Mouse (Mus musculus): ENCODE results near the gene Ano10. TPM values are rescaled to one million over a fixed set of nuclear protein-coding genes. Genes with fewer than 3 reads are reported as not detected.

The Ano10 gene
- polyA plus RNA-seq, 1 experiment = 3.2 TPM

DNA sequence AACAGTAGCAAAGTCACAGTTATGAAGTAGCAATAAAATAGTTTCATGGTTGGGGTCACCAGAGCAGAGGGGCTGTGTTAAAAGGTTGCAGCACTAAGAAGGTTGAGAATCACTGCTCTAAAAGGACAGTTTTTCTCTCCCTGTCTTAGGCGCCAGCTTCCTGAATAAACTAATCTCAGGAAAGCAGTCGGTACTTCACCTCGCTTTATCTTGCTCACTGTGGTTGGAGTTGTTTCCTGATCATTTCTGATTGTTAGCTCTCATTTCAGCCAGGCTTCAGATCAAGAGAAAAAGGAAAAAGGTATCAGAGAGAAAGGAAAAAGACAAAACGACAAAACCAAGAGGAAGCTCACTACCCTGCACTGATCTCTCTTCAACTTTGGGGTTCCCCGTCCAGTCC is 1.9 kb upstream of the Ano10 start:
- H3K36me3 ChIP-seq (replicated peaks; ENCODE audit: low read length) = no peaks in the 10 kb centered on the region
- H3K4me3 ChIP-seq (replicated peaks) = no peak overlapping the region
- H3K27me3 ChIP-seq (replicated peaks) = peaks cover 41% of the 10 kb centered on the region
- H3K9me3 ChIP-seq = no peaks in the 10 kb centered on the region
- no peak for TF ChIP-seq FLI1 (IDR thresholded peaks at IDR 0.05; ENCODE audit: low read length)
- H3K4me1 ChIP-seq = peaks cover 20% of the 10 kb centered on the region

DNA sequence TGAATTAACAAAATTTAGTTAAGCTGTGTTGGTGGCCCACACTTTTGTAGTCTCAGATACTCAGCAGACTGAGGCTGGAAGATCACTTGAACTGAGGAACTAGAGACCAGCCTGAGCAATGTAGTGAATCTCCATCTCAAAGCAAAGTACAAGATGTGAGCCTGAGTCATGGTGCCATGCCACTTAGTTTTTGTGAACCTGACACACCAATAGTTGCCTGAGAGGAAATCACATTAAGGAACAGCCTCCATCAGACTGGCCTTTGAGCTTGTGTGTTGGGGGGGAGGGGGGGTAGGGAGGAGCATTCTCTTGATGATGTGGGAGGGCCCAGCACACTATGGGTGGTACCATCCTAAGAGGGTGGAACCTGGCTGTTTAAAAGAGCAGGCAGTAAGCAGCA is 1.2 kb upstream of the Ano10 start:
- Histone ChIP-seq H3K4me3 (replicated peaks) (no peak overlapping the region), H3K36me3 (replicated peaks; ENCODE audit: low read length) (no peaks in the 10 kb centered on the region), H3K4me1 (peaks cover 20% of the 10 kb centered on the region), H3K9me3 (no peaks in the 10 kb centered on the region), H3K27me3 (replicated peaks) (peaks cover 48% of the 10 kb centered on the region)
- TF ChIP-seq FLI1 (IDR thresholded peaks at IDR 0.05; ENCODE audit: low read length) = no peak
- TF ChIP-seq GATA1 (IDR thresholded peaks at IDR 0.05; ENCODE audit: borderline replicate concordance, low read length) = no peak

DNA sequence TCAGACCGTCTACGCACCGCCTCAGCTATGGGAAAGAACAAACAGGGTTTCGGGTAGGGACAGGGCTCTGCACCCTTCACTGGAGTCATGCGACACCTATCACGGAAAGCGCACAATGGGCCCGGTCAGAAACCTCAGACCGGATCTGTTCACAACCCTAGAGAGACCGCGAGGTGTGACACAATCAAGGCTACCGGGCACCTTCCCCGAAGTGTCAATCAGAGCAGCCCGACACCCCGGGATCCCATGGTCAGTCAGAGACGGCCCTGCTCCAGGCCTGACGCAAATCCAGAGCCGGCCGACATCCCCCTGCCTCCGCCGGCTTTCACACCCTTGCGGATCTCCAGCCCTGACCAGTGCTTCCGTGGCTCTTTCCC is 370 bp downstream of the Ano10 start:
- Histone ChIP-seq H3K27me3 (replicated peaks) (peaks cover 57% of the 10 kb centered on the region), H3K9me3 (no peaks in the 10 kb centered on the region), H3K4me3 (replicated peaks) (peak overlapping the region; percentile 92), H3K36me3 (replicated peaks; ENCODE audit: low read length) (no peaks in the 10 kb centered on the region), H3K4me1 (peaks cover 20% of the 10 kb centered on the region)
- TF ChIP-seq GATA1 (IDR thresholded peaks at IDR 0.05; ENCODE audit: borderline replicate concordance, low read length) (no peak), FLI1 (IDR thresholded peaks at IDR 0.05; ENCODE audit: low read length) (no peak)

DNA sequence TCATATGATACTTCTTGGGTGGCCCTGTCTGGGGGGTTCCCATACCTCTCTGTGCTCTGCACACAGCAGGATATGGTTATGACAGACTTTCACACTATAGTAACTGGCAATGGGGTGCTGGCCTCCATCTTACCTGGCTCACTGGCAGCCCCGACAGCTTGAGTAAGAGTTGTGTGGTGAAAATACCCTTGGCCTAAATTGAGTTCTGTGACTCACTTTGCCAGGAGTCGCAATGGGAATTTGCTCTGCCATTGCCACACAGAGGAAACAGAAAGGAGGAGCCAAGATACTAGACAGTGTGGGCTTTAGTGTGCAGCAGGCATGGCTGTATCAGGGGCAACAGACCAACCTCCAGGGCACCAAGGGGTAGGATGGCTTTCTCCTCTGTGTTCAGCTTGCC is 4.0 kb downstream of the Ano10 start:
- Histone ChIP-seq H3K36me3 (replicated peaks; ENCODE audit: low read length) (no peaks in the 10 kb centered on the region), H3K27me3 (replicated peaks) (peaks cover 69% of the 10 kb centered on the region), H3K4me1 (peaks cover 24% of the 10 kb centered on the region), H3K4me3 (replicated peaks) (no peak overlapping the region), H3K9me3 (no peaks in the 10 kb centered on the region)
- TF ChIP-seq GATA1 (IDR thresholded peaks at IDR 0.05; ENCODE audit: borderline replicate concordance, low read length) = no peak
- no peak for TF ChIP-seq FLI1 (IDR thresholded peaks at IDR 0.05; ENCODE audit: low read length)

DNA sequence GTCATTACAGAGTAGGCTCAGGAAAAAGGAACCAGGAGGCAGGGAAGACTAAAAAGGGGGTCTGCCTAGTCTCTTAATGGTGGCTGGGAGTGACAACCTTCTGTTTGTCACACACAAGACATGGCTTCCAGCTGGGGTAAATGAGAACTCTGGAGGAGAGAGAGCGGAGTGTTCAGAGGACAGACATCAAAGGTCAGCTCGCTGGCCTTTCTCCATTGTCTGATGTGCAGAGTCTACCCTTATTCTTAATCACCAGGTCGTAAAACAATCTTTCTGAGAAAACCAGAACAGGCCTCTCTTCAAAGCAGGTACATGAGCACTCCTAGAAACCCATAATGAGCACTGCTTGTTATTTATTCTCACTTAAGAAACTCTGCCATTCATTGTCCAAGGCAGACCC is 5.8 kb downstream of the Ano10 start:
- H3K9me3 ChIP-seq = no peaks in the 10 kb centered on the region
- H3K27me3 ChIP-seq (replicated peaks) = peaks cover 56% of the 10 kb centered on the region
- H3K36me3 ChIP-seq (replicated peaks; ENCODE audit: low read length) = no peaks in the 10 kb centered on the region
- H3K4me3 ChIP-seq (replicated peaks) = no peak overlapping the region
- H3K4me1 ChIP-seq = peaks cover 10% of the 10 kb centered on the region
- TF ChIP-seq FLI1 (IDR thresholded peaks at IDR 0.05; ENCODE audit: low read length) = no peak
- TF ChIP-seq GATA1 (IDR thresholded peaks at IDR 0.05; ENCODE audit: borderline replicate concordance, low read length) = no peak

DNA sequence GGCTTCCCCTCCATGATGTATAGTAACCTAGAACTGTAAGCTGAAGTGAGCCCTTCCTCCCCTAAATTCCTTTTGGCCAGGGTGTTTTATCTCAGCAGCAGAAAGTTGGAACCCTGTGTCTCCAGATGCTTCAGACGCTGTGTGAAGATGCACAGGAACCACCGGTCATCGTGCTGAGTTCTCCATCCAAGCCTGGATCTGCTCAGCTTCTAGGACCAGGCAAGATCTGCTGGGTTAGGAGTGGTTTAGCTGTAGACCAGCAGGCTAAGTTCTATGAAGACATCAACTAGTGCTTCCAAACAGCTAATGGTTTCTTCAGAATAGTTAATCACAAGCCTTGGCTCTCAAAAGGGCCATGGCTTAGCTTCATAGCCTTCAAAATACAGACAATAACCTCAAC is 6.7 kb downstream of the Ano10 start:
- Histone ChIP-seq H3K36me3 (replicated peaks; ENCODE audit: low read length) (no peaks in the 10 kb centered on the region), H3K4me1 (peaks cover 10% of the 10 kb centered on the region), H3K9me3 (peaks cover 7% of the 10 kb centered on the region), H3K4me3 (replicated peaks) (no peak overlapping the region), H3K27me3 (replicated peaks) (peaks cover 50% of the 10 kb centered on the region)
- TF ChIP-seq GATA1 (IDR thresholded peaks at IDR 0.05; ENCODE audit: borderline replicate concordance, low read length) (no peak), FLI1 (IDR thresholded peaks at IDR 0.05; ENCODE audit: low read length) (no peak)

DNA sequence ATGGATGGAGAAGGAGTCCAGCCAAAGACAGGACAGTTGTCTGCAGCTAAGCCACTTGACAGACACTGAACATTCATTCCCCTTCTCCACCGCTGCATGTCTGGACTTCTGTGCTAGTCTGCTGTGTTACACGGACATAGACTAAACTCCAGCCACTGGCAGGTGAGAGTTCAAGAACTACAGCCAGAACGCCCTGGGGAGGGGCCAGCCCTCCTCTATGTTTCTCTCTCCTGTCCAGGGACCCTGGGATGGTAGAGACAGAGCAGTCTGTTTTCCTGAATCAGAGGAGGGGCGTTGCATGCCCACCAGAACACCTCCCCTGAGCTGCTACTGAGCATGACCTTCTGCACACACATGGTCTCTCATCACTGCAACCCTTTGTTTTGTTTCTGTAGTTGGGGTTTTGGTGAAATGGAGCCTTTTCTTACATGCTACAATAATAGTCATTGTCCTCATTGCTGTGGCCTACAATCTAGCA is 8.4 kb downstream of the Ano10 start:
- Histone ChIP-seq H3K36me3 (replicated peaks; ENCODE audit: low read length) (no peaks in the 10 kb centered on the region), H3K9me3 (peaks cover 19% of the 10 kb centered on the region), H3K4me3 (replicated peaks) (no peak overlapping the region), H3K27me3 (replicated peaks) (peaks cover 38% of the 10 kb centered on the region), H3K4me1 (peaks cover 10% of the 10 kb centered on the region)
- no peak for TF ChIP-seq FLI1 (IDR thresholded peaks at IDR 0.05; ENCODE audit: low read length)

DNA sequence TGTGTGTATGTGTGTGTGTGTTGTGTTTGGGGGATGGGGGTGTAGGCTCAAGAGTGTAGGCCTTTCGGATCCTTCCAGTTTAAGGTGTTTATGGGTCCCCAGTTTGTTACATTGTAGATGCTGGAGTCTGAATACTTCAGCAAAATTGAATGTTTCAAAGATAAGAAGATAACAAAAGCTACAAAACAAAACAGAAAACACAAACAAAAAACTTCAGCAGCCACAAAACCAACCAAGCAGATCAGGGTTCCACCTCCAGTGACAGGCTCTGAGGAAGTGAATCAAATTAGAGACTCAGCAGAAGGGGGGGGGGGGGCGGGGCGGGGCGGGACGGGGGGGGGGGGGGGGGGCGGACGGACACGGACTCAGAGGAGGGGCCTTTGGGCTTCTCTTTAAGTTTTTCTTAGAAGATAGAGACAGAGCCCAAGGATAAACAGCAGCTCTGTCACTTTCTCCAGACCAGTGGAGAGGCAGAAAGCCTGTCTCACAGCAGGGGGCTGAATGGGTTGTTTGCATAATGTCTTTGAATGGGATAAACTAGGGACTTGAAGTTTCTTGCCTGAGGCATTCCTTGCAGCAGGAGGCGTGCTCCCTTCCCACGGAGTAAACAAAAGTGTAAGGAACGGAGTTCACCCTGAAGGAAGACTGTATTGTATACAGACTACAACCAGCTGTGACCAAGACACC is 8.9 kb downstream of the Ano10 start:
- H3K9me3 ChIP-seq = peaks cover 20% of the 10 kb centered on the region
- TF ChIP-seq GATA1 (IDR thresholded peaks at IDR 0.05; ENCODE audit: borderline replicate concordance, low read length) = no peak
- TF ChIP-seq FLI1 (IDR thresholded peaks at IDR 0.05; ENCODE audit: low read length) = no peak
- peaks cover 10% of the 10 kb centered on the region for H3K4me1 ChIP-seq
- no peak overlapping the region for H3K4me3 ChIP-seq (replicated peaks)
- peaks cover 32% of the 10 kb centered on the region for H3K27me3 ChIP-seq (replicated peaks)
- H3K36me3 ChIP-seq (replicated peaks; ENCODE audit: low read length) = no peaks in the 10 kb centered on the region

DNA sequence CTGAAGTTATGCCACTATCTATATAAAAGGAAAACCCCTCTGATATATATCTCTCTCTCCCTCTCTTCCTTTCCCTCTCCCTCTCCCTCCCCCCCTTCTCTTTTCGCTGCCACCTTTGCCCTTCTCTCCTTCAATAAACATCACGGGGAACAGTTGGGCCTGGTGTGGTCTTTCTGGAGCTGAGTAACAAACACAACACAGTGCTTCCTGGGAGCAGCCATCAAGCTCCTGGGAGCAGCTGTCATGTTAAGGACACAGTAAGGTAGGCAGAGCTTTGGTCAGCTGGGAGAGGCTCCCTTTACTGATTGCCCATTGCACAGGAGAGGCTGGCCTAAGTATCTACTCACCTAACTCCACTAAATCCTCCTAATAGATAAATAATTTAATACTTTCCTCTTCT is 9.5 kb downstream of the Ano10 start:
- Histone ChIP-seq H3K4me1 (peaks cover 10% of the 10 kb centered on the region), H3K9me3 (peaks cover 20% of the 10 kb centered on the region), H3K4me3 (replicated peaks) (no peak overlapping the region), H3K27me3 (replicated peaks) (peaks cover 26% of the 10 kb centered on the region), H3K36me3 (replicated peaks; ENCODE audit: low read length) (no peaks in the 10 kb centered on the region)
- TF ChIP-seq FLI1 (IDR thresholded peaks at IDR 0.05; ENCODE audit: low read length) (no peak), GATA1 (IDR thresholded peaks at IDR 0.05; ENCODE audit: borderline replicate concordance, low read length) (no peak)

DNA sequence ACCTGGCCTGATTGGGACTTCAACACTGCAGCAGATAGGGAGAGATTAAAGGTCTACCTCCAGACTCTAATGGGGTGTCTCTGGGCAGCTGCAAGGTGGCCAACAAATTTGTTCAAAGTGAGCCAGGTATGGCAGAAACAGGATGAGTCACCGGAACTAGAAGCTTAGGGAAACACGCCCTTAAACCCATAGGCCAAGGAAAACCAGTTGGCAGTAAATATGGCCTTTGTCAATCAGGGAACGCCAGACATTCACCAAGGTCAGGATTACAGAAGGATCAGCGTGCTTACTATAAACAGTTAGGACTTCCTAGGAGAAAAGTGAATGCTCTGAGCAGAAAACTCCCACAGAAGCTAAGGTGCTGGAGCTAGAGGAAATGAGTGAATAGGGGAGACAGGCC is 13.2 kb downstream of the Ano10 start:
- no peak for TF ChIP-seq FLI1 (IDR thresholded peaks at IDR 0.05; ENCODE audit: low read length)
- no peak for TF ChIP-seq GATA1 (IDR thresholded peaks at IDR 0.05; ENCODE audit: borderline replicate concordance, low read length)
- Histone ChIP-seq H3K27me3 (replicated peaks) (peaks cover 4% of the 10 kb centered on the region), H3K4me1 (peaks cover 6% of the 10 kb centered on the region), H3K4me3 (replicated peaks) (no peak overlapping the region), H3K36me3 (replicated peaks; ENCODE audit: low read length) (no peaks in the 10 kb centered on the region), H3K9me3 (peaks cover 28% of the 10 kb centered on the region)

DNA sequence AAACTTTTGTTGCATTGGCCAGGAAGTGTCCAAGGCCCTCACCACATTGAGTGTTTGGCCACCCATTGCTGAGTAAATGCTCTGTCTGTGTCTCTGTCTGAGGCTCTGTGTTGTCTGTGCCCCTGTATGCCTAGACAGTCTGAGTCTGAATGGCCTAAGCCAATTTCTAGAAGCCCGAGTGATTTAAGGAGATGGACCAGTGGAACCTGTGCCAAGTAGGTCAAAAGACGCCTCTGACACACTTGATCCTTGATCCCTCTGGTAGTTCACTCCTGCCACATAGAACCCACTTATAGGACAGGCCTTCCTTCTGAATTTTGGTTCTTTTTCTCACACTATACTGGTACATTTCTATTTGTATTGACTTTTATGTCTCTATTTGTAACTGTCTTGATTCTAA is 17.6 kb downstream of the Ano10 start:
- Histone ChIP-seq H3K36me3 (replicated peaks; ENCODE audit: low read length) (no peaks in the 10 kb centered on the region), H3K9me3 (peaks cover 16% of the 10 kb centered on the region; the same call in 1 of the 2 replicates), H3K27me3 (replicated peaks) (peaks cover 3% of the 10 kb centered on the region), H3K4me1 (peaks cover 6% of the 10 kb centered on the region; the same call in 1 of the 2 replicates), H3K4me3 (replicated peaks) (no peak overlapping the region)
- TF ChIP-seq GATA1 (IDR thresholded peaks at IDR 0.05; ENCODE audit: borderline replicate concordance, low read length) = no peak
- no peak for TF ChIP-seq FLI1 (IDR thresholded peaks at IDR 0.05; ENCODE audit: low read length)

Measured in megakaryocyte, embryonic 14.5 days (primary cell).